Mouse (Mus musculus): ENCODE measurements around the gene St8sia4. TPM values are rescaled to one million over a fixed set of nuclear protein-coding genes. Genes with fewer than 3 reads are reported as not detected.

Gene St8sia4
- polyA plus RNA-seq, 1 experiment, result 4.1 TPM

GRCm38 (mm10) chr1:95665951-95666484 is 1.4 kb downstream of the St8sia4 start:
- WGBS, result under 1% methylated on average over 17 of the region's 17 CpGs

GRCm38 (mm10) chr1:95664969-95665702 is 2.2 kb downstream of the St8sia4 start:
- Histone ChIP-seq H3K27me3 (ENCODE audit: control insufficient read depth, insufficient read depth, low read length) (no peaks in the 10 kb centered on the region), H3K4me1 (replicated peaks; ENCODE audit: control insufficient read depth, insufficient read depth, low read length) (peaks cover 12% of the 10 kb centered on the region), H3K36me3 (ENCODE audit: control insufficient read depth, insufficient read depth, low read length) (0 out of 2 replicates have a peak, but pooled peaks cover 3% of the 10 kb centered on the region), H3K27ac (ENCODE audit: control insufficient read depth, insufficient read depth, low read length) (peak overlapping the region; percentile 80), H3K4me3 (ENCODE audit: control insufficient read depth, insufficient read depth, low read length) (peak overlapping the region; percentile 46)
- TF ChIP-seq POLR2A (IDR thresholded peaks at IDR 0.05; ENCODE audit: control insufficient read depth, extremely low read depth, insufficient read depth, low read length, poor library complexity) (no peak), CTCF (IDR thresholded peaks at IDR 0.05; ENCODE audit: borderline replicate concordance, control insufficient read depth, extremely low read depth, insufficient read depth, low read length, poor library complexity) (no peak)
- WGBS, result under 1% methylated on average over 22 of the region's 22 CpGs
- DNase-seq, result peak; percentile 54

More at GRCm38 (mm10) chr1:95665951-95666484, 1.4 kb downstream of the St8sia4 start:
- peak; percentile 61 for DNase-seq
- TF ChIP-seq CTCF (IDR thresholded peaks at IDR 0.05; ENCODE audit: borderline replicate concordance, control insufficient read depth, extremely low read depth, insufficient read depth, low read length, poor library complexity) (no peak), POLR2A (IDR thresholded peaks at IDR 0.05; ENCODE audit: control insufficient read depth, extremely low read depth, insufficient read depth, low read length, poor library complexity) (no peak)
- Histone ChIP-seq H3K4me3 (ENCODE audit: control insufficient read depth, insufficient read depth, low read length) (peak overlapping the region; percentile 70), H3K27me3 (ENCODE audit: control insufficient read depth, insufficient read depth, low read length) (no peaks in the 10 kb centered on the region), H3K27ac (ENCODE audit: control insufficient read depth, insufficient read depth, low read length) (peak overlapping the region; percentile 92), H3K36me3 (ENCODE audit: control insufficient read depth, insufficient read depth, low read length) (no peaks in the 10 kb centered on the region), H3K4me1 (replicated peaks; ENCODE audit: control insufficient read depth, insufficient read depth, low read length) (peaks cover 12% of the 10 kb centered on the region)

DNA sequence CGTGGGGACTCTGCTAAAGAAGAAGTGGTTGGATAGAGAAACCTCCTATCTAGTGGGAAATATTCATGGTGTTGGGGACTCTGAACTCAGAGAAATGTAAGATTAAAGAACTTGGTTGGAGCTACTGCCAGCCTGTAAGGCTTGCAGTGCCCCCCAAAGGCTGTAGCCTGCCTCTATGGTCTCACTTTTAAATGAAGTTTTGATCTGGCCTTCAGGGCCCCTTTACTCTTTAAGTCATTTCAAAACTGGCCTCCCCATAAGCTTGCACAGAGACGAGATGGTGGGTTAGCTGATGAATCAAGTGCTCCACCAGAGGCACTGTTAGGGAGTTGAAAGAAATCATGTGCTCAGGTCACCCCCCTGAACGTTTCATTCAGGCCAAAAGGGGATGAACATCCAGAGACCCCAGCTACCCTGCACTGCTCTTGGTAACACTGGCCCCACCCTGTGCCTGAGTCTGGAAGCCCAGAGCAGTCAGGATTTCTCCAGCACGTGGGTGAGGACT is 3.0 kb downstream of the St8sia4 start:
- Histone ChIP-seq H3K36me3 (ENCODE audit: control insufficient read depth, insufficient read depth, low read length) (0 out of 2 replicates have a peak, but pooled peaks cover 3% of the 10 kb centered on the region), H3K27me3 (ENCODE audit: control insufficient read depth, insufficient read depth, low read length) (no peaks in the 10 kb centered on the region), H3K4me1 (replicated peaks; ENCODE audit: control insufficient read depth, insufficient read depth, low read length) (peaks cover 12% of the 10 kb centered on the region), H3K27ac (ENCODE audit: control insufficient read depth, insufficient read depth, low read length) (peak overlapping the region; percentile 80), H3K4me3 (ENCODE audit: control insufficient read depth, insufficient read depth, low read length) (peak overlapping the region; percentile 46)
- TF ChIP-seq POLR2A (IDR thresholded peaks at IDR 0.05; ENCODE audit: control insufficient read depth, extremely low read depth, insufficient read depth, low read length, poor library complexity), result no peak
- TF ChIP-seq CTCF (IDR thresholded peaks at IDR 0.05; ENCODE audit: borderline replicate concordance, control insufficient read depth, extremely low read depth, insufficient read depth, low read length, poor library complexity), result 0 out of 2 replicates have a peak, but pooled peaks have one; percentile 13
- DNase-seq, result peak; percentile 27
- 6% methylated on average over 4 of the region's 4 CpGs for WGBS

DNA sequence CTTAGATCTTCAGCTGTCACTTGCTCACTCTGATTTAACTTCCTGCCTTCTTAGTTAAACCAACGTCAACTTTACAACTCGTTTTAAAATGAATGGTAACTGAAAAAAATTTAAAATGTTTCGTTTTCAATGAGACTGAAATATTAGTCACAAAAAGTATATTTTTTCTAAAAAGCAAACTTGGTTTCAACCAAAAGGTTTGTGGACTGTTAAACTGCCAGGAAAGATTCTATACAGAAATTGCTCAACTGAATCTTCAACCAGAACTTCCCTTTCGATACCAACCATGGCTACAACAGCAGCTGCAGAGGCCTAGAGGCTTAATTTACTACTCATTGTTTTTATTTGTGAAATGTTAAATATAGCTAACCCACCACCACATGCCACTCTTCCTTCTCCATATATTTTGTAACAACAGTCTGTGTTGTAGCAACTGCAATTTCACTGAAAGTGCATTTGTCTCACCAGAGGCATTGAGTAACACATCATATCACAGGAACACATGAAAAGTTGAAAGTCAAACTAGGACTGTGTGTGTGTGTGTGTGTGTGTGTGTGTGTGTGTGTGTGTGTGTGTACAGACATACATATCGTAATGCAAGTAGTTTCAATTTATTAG is 10.2 kb downstream of the St8sia4 start:
- Histone ChIP-seq H3K4me1 (replicated peaks; ENCODE audit: control insufficient read depth, insufficient read depth, low read length) (no peaks in the 10 kb centered on the region), H3K27me3 (ENCODE audit: control insufficient read depth, insufficient read depth, low read length) (no peaks in the 10 kb centered on the region), H3K4me3 (ENCODE audit: control insufficient read depth, insufficient read depth, low read length) (no peak overlapping the region), H3K36me3 (ENCODE audit: control insufficient read depth, insufficient read depth, low read length) (peaks cover 12% of the 10 kb centered on the region), H3K27ac (ENCODE audit: control insufficient read depth, insufficient read depth, low read length) (no peak overlapping the region)
- WGBS, result 9% methylated on average over 5 of the region's 5 CpGs
- DNase-seq, result no peak
- TF ChIP-seq CTCF (IDR thresholded peaks at IDR 0.05; ENCODE audit: borderline replicate concordance, control insufficient read depth, extremely low read depth, insufficient read depth, low read length, poor library complexity) (no peak), POLR2A (IDR thresholded peaks at IDR 0.05; ENCODE audit: control insufficient read depth, extremely low read depth, insufficient read depth, low read length, poor library complexity) (no peak)

DNA sequence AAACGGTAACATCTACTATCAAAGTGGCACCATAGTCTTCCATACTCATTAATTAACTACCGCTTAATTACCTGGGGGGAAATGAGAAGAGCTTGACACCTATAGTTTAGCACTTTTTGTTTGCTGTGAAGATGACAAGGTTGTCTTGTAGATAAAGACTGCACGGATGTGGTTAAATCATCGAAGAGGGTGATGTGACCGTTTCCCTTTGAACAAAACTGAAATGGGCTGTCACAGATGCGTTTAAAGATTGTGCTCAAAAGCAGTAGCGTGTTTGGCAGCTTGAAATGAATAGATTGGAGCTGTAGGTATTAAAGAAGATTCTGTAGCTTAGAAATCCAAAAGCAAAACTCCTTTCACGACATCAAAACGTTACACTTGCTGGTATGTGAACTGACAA is 11.8 kb downstream of the St8sia4 start:
- TF ChIP-seq CTCF (IDR thresholded peaks at IDR 0.05; ENCODE audit: borderline replicate concordance, control insufficient read depth, extremely low read depth, insufficient read depth, low read length, poor library complexity) (no peak), POLR2A (IDR thresholded peaks at IDR 0.05; ENCODE audit: control insufficient read depth, extremely low read depth, insufficient read depth, low read length, poor library complexity) (no peak)
- 12% methylated on average over 9 of the region's 9 CpGs for WGBS
- H3K27ac ChIP-seq (ENCODE audit: control insufficient read depth, insufficient read depth, low read length), result no peak overlapping the region
- no peaks in the 10 kb centered on the region for H3K27me3 ChIP-seq (ENCODE audit: control insufficient read depth, insufficient read depth, low read length)
- no peaks in the 10 kb centered on the region for H3K4me1 ChIP-seq (replicated peaks; ENCODE audit: control insufficient read depth, insufficient read depth, low read length)
- peak; percentile 26 for DNase-seq
- peaks cover 9% of the 10 kb centered on the region for H3K36me3 ChIP-seq (ENCODE audit: control insufficient read depth, insufficient read depth, low read length)
- no peak overlapping the region for H3K4me3 ChIP-seq (ENCODE audit: control insufficient read depth, insufficient read depth, low read length)

GRCm38 (mm10) chr1:95653445-95653844 is 13.9 kb downstream of the St8sia4 start:
- no peaks in the 10 kb centered on the region for H3K27me3 ChIP-seq (ENCODE audit: control insufficient read depth, insufficient read depth, low read length)
- H3K27ac ChIP-seq (ENCODE audit: control insufficient read depth, insufficient read depth, low read length), result no peak overlapping the region
- WGBS, result 95% methylated on average over 8 of the region's 8 CpGs
- DNase-seq, result no peak
- TF ChIP-seq CTCF (IDR thresholded peaks at IDR 0.05; ENCODE audit: borderline replicate concordance, control insufficient read depth, extremely low read depth, insufficient read depth, low read length, poor library complexity) (no peak), POLR2A (IDR thresholded peaks at IDR 0.05; ENCODE audit: control insufficient read depth, extremely low read depth, insufficient read depth, low read length, poor library complexity) (no peak)
- H3K4me1 ChIP-seq (replicated peaks; ENCODE audit: control insufficient read depth, insufficient read depth, low read length), result no peaks in the 10 kb centered on the region
- H3K36me3 ChIP-seq (ENCODE audit: control insufficient read depth, insufficient read depth, low read length), result peaks cover 9% of the 10 kb centered on the region
- H3K4me3 ChIP-seq (ENCODE audit: control insufficient read depth, insufficient read depth, low read length), result no peak overlapping the region
